Mouse (Mus musculus): Measurements from ENCODE around the gene Vegfd.
A peak's percentile ranks its signal among the peaks of the same experiment; 100 is the strongest.

Vegfd gene

DNA sequence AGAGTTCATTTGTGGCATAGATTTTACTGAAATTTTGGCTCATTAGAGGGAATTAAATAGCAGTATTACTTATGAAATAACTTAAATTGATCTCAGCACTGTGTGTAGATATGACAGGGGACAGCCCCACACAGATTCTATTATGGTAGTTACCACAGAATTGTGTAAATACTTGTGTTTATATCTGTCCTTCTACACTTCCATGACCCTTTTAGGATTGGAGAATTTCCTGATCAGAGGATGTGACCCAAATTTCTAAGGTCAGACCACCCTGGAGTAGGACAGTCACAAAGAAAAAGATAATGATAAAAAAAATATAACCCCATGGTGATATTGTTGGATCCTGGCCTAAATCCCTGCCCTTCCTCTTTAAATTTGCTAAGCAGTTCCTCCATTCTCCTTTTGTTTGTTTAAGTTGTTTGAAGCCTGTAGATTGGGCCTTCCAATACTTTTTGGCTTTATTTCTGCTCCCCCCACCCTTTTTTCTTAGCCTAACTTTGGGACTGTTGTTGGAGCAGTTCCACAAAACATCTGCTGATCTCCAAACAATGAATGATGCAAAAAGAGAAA, 32.0 kb downstream of the Vegfd start:
- H3K36me3 ChIP-seq (ENCODE audit: control insufficient read depth, insufficient read depth, low read length, poor library complexity, severe bottlenecking), result no peaks in the 10 kb centered on the region
- DNase-seq (ENCODE audit: low read depth, low spot score), result no peak

DNA sequence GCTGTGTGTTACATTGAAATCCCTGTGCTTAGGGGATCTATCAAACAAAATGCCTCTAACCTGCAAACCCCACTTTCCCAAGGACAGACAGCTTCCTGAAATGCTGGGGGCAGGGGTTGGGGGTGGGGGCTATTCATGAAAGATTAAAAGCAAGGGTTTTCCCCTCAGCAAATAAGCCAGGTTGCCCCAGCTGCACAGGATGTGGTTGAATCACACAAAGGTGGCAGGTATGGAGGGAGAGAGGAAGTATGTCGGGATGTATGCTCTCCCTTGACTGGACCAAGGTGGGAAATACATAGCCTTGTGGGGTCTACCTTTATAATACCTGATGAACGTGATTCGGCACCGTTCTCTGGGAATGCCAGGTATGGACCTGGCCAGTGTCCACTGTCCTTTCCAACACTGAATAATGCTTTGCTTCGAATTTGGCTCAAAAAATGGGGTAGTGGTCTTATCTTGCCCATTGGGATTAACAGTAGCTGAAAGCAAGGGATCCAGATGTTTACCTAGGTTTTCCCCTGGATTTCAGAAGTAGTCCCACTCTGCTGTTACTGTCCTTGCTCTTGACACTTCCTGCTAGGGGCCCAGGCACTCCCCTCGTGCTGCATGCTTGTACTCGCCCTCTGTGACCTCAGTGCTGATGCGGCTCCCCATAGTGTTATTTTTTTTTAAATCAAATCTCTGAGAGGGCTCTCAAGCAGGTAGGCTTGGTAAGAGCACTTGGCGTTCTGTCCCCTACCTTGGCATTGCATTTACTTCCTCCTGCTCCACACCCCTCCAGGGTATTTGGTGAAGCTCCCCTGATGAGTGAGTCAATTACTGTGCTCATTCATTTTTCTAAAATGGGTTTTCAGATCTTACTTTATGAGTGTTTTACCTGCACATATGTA, 33.2 kb downstream of the Vegfd start:
- no peaks in the 10 kb centered on the region for H3K27me3 ChIP-seq (ENCODE audit: control insufficient read depth, insufficient read depth, low read length, poor library complexity, severe bottlenecking)
- peak; percentile 2 for DNase-seq (ENCODE audit: low read depth, low spot score)
- no peaks in the 10 kb centered on the region for H3K36me3 ChIP-seq (ENCODE audit: control insufficient read depth, insufficient read depth, low read length, poor library complexity, severe bottlenecking)

More for the DNA sequence above, 32.0 kb downstream of the Vegfd start:
- H3K27me3 ChIP-seq (ENCODE audit: control insufficient read depth, insufficient read depth, low read length, poor library complexity, severe bottlenecking), result no peaks in the 10 kb centered on the region

DNA sequence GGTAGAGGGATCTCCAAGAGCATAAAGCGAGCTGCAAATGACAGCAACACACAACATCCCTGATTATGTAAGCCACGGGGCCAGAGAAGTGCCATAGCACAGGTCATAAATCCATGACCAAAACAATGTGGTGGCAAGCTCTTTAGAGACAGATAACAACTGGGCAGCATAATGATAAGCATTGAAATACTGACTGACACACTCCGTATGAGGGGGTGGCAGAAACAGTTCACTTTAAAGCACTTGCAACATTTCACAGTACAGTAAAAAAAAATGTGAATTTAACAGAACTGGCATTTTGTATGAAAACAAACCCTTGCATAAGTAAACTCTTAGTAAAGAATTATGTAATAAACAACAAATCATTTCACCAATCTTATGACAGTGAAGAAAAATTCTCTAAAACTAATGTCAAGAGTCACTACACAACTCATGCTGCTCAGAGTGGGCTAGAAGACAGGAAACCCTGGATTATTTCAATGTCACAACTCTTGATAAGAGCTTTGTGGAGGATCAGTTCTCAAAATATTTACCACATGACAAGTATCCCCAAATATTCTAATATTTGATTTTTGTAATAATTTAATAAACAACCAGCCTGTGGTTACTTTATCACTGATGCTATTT, 35.2 kb downstream of the Vegfd start:
- no peaks in the 10 kb centered on the region for H3K36me3 ChIP-seq (ENCODE audit: control insufficient read depth, insufficient read depth, low read length, poor library complexity, severe bottlenecking)

DNA sequence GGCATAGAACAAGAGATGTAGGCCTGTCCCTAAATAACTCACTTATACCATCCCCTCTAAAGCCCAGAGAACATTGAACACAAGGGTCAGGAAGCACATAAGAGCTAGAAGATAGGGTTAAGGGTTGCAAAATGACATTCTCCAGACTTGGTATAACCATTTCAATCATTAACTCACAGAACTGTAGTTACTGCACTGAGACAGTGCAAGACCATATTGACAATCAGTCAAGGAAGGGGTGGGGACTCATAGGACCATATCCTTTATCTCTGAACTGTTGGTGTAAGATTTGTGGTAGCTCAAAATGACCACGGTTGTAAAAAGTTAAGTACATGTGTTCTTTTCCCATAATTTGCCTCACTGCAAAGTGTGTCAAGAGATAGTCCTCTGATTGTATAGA, 37.4 kb downstream of the Vegfd start:
- Histone ChIP-seq H3K36me3 (ENCODE audit: control insufficient read depth, insufficient read depth, low read length, poor library complexity, severe bottlenecking) (no peaks in the 10 kb centered on the region), H3K27me3 (ENCODE audit: control insufficient read depth, insufficient read depth, low read length, poor library complexity, severe bottlenecking) (no peaks in the 10 kb centered on the region)
- DNase-seq (ENCODE audit: low read depth, low spot score), result no peak

More for the DNA sequence above, 35.2 kb downstream of the Vegfd start:
- no peak for DNase-seq (ENCODE audit: low read depth, low spot score)
- no peaks in the 10 kb centered on the region for H3K27me3 ChIP-seq (ENCODE audit: control insufficient read depth, insufficient read depth, low read length, poor library complexity, severe bottlenecking)

DNA sequence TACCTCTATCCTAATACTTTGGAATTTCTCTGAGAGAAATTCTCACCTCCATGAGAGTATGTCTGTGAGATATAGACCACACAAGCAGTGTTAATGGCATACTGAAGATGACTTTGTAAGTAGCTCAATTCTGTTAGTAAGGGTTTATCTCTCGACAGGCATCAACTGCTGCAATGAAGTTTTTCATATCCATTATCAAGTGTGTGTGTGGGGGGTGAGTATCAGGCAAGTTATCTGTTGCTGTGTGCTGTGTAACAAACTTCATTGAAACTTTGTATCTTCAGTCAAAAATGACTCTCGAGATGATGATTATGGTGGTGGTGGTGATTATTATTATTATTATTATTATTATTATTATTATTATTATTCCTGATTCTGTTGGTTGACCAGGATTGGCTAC, 43.6 kb downstream of the Vegfd start:
- no peak for DNase-seq (ENCODE audit: low read depth, low spot score)
- no peaks in the 10 kb centered on the region for H3K36me3 ChIP-seq (ENCODE audit: control insufficient read depth, insufficient read depth, low read length, poor library complexity, severe bottlenecking)
- no peaks in the 10 kb centered on the region for H3K27me3 ChIP-seq (ENCODE audit: control insufficient read depth, insufficient read depth, low read length, poor library complexity, severe bottlenecking)

DNA sequence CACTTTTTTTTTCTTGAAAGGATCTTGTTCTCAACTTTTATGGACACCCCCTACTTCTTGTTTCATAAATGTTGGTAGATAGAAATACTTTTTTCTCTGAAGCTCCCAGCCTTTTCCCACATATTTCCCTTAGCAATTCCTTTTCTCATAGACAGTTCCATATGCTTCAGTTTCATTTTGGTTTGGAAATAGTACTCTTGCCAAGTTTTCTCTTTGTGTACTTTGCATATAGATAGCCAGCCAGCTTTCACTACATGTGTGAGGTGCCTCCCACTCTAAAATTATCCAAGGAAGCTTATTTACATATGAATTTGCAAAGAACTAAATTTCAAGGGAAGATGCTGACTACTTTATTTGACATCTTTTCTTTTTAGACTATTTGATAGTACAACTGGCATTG, 44.8 kb downstream of the Vegfd start:
- DNase-seq (ENCODE audit: low read depth, low spot score), result no peak

DNA sequence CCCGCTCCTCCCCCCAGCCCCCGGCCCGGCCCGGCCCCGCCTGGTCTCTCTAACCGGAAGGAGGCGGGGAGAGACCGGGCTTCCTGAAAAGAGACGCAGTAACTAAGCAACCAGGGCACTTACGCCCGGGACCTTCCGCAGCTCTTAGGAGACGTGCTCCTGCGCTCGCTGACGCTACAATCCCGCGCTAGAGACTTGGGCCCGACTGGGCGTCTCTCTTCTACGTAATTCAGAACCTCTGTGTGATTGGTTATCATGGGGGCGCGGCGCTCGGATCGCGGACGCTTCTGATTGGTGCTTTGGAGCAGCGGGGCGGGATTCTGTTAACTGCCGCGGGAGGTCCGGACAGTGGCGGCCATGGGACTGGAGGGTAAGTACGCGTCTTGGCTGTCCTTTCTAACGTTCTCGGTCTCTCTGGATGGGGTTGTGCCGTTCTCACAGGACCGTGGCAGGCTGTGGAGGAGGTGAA, 46.3 kb downstream of the Vegfd start, which contains the start of gene Piga:
TSS of gene Piga (plus strand) at position 317 of the 469 bp plus-strand sequence.
- peak; percentile 96 for DNase-seq (ENCODE audit: low read depth, low spot score)
- Histone ChIP-seq H3K36me3 (ENCODE audit: control insufficient read depth, insufficient read depth, low read length, poor library complexity, severe bottlenecking) (no peaks in the 10 kb centered on the region), H3K27me3 (ENCODE audit: control insufficient read depth, insufficient read depth, low read length, poor library complexity, severe bottlenecking) (no peaks in the 10 kb centered on the region)

More for the DNA sequence above, 44.8 kb downstream of the Vegfd start:
- no peaks in the 10 kb centered on the region for H3K27me3 ChIP-seq (ENCODE audit: control insufficient read depth, insufficient read depth, low read length, poor library complexity, severe bottlenecking)
- no peaks in the 10 kb centered on the region for H3K36me3 ChIP-seq (ENCODE audit: control insufficient read depth, insufficient read depth, low read length, poor library complexity, severe bottlenecking)

DNA sequence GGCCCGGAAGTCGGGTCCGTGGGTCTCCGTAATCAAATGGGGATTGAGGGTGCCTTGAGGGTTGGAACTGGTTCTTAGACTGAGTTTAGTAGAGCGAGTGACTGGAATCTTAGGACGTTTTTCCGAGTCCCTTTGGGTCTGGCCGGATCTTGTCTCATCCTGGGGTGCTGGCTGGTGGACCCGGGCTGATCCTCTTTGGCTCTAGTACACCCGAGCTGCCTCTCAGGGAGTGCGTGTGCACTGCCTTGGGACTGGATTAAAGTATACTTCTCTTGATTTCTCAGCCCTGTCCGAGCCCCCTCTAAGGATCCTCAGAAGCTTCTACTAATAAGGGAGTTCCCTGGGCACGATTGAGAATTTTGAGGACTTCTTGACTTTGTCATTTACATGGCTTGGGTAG, 46.8 kb downstream of the Vegfd start:
- Histone ChIP-seq H3K27me3 (ENCODE audit: control insufficient read depth, insufficient read depth, low read length, poor library complexity, severe bottlenecking) (no peaks in the 10 kb centered on the region), H3K36me3 (ENCODE audit: control insufficient read depth, insufficient read depth, low read length, poor library complexity, severe bottlenecking) (no peaks in the 10 kb centered on the region)
- no peak for DNase-seq (ENCODE audit: low read depth, low spot score)

DNA sequence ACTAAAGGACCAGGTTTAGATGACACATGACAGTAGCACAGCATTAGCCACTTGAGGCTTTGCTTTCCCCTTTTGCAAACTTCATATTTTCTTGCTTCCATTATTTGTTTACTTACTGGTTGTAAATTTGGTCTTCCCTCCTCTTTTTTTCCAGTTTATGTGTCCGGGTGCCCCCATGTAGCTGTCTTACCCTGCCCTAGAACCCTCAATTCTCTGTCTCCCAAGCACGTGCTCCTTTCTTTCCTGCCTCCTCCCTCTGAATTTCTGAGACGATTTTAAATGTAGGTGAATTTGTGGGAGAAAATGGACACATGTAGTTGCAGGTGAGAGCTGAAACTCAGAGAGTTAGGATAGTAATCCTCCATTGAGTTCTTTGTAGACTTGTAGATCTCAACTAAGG, 47.3 kb downstream of the Vegfd start:
- no peak for DNase-seq (ENCODE audit: low read depth, low spot score)
- no peaks in the 10 kb centered on the region for H3K36me3 ChIP-seq (ENCODE audit: control insufficient read depth, insufficient read depth, low read length, poor library complexity, severe bottlenecking)
- no peaks in the 10 kb centered on the region for H3K27me3 ChIP-seq (ENCODE audit: control insufficient read depth, insufficient read depth, low read length, poor library complexity, severe bottlenecking)

DNA sequence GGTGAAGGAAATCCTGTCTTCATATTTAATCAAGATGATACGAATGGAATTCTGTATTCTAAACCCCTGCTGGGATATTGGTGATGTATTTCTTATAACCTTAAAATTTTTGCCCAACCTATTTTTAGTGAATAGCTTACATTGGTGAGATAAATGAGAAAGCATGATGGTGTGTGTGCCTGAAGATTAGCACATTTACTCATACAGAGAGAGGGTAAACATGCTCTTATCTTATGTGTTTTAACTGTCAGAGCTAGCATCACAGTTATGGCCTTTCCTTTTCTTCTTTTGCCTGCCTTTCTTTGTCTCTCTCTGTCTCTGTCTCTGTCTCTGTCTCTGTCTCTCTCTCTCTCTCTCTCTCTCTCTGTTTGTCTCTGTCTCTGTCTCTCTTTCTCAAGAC, 51.6 kb downstream of the Vegfd start:
- Histone ChIP-seq H3K36me3 (ENCODE audit: control insufficient read depth, insufficient read depth, low read length, poor library complexity, severe bottlenecking) (no peaks in the 10 kb centered on the region), H3K27me3 (ENCODE audit: control insufficient read depth, insufficient read depth, low read length, poor library complexity, severe bottlenecking) (no peaks in the 10 kb centered on the region)
- DNase-seq (ENCODE audit: low read depth, low spot score), result no peak

DNA sequence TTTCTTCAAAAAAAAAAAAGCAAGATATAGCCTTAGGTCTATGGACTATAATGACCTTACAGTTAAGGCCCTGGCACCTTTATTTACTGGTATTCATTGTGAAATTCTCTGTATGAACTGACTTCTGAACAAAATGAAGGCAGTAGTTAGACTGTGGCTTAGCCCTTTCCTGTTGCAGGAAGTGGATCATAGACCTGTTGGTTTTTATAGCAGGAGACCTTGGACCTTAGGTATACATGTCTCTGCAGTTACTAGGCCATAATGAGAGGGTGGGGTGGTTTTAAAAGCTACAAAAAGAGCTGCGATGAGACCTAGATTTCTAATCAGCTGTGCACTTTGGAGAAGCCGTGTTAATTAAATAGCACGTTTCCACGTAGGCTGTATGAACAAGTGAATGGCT, 54.1 kb downstream of the Vegfd start:
- no peaks in the 10 kb centered on the region for H3K36me3 ChIP-seq (ENCODE audit: control insufficient read depth, insufficient read depth, low read length, poor library complexity, severe bottlenecking)
- no peak for DNase-seq (ENCODE audit: low read depth, low spot score)
- no peaks in the 10 kb centered on the region for H3K27me3 ChIP-seq (ENCODE audit: control insufficient read depth, insufficient read depth, low read length, poor library complexity, severe bottlenecking)

DNA sequence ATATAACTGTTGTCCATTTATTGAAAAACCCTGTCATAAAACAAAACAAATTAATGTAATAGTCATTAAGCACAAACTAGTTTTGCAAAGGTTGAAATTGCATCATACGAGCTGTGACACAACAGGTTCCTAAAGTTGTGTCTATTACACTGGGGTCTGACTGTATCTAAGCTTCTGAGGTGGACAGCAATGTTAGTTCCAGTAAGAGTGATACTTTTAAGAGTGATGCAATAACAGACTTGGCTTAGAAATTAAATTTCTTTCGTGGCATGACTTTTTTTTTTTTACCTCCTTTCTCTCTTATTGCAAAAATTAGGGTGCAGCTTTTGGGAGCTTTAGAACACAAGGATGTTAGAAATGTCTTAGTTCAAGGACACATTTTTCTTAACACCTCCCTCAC, 55.0 kb downstream of the Vegfd start:
- DNase-seq (ENCODE audit: low read depth, low spot score), result no peak
- H3K36me3 ChIP-seq (ENCODE audit: control insufficient read depth, insufficient read depth, low read length, poor library complexity, severe bottlenecking), result no peaks in the 10 kb centered on the region
- no peaks in the 10 kb centered on the region for H3K27me3 ChIP-seq (ENCODE audit: control insufficient read depth, insufficient read depth, low read length, poor library complexity, severe bottlenecking)

DNA sequence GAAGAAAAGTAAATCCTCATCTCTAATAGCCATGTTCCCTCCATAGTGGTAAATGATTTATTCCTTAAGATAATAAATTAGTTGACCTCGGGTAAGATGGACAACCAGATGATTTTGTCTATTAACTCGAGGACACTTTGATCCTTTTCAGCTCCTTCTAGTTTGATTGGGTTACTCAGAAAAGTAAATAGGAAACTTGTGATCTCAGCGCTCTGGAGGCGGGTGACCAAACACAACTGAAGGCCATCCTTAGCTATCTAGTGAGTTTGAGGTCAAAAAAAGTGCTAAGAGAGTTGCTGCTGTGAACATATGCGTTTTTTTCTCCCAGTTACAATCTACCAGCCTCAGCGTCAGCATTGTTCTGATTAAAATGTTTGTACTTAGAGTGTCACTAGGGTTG, 57.4 kb downstream of the Vegfd start:
- Histone ChIP-seq H3K27me3 (ENCODE audit: control insufficient read depth, insufficient read depth, low read length, poor library complexity, severe bottlenecking) (no peaks in the 10 kb centered on the region), H3K36me3 (ENCODE audit: control insufficient read depth, insufficient read depth, low read length, poor library complexity, severe bottlenecking) (no peaks in the 10 kb centered on the region)
- DNase-seq (ENCODE audit: low read depth, low spot score), result no peak

DNA sequence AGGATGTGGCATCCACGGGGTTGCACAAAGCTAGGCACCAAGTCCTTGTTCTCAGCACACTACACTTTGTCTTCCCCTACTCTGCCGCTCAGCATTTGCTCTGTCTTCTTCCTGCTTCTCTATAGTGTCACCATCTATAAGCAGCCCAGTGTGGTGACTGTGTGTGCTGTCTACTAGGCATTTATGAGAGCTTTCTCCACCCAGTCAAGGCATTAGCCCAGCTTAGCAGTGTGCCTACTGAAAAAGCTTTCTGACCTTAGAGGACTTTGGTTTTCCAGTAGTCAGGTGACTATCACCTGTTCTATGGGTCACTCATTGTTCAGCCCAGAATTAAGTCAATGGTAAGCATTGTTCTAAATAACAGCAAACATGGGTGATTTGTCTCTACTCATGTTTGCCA, 58.0 kb downstream of the Vegfd start:
- no peak for DNase-seq (ENCODE audit: low read depth, low spot score)
- no peaks in the 10 kb centered on the region for H3K36me3 ChIP-seq (ENCODE audit: control insufficient read depth, insufficient read depth, low read length, poor library complexity, severe bottlenecking)
- no peaks in the 10 kb centered on the region for H3K27me3 ChIP-seq (ENCODE audit: control insufficient read depth, insufficient read depth, low read length, poor library complexity, severe bottlenecking)

DNA sequence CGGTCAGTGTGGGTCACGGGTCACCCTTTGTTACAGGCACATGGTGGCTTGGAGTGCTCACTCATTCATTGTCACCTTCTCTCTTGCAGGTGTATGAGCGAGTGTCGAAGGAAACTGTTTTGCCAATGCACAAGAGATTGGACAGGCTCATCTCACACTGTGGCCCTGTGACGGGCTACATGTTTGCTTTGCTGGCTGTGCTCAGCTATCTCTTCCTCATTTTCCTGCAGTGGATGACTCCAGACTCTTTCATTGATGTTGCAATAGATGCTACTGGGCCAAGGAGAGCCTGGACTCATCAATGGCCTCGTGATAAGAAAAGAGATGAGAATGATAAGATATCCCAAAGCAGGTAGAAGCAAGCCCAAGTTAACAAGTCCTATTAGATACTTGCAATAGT, 58.4 kb downstream of the Vegfd start:
- no peaks in the 10 kb centered on the region for H3K27me3 ChIP-seq (ENCODE audit: control insufficient read depth, insufficient read depth, low read length, poor library complexity, severe bottlenecking)
- no peak for DNase-seq (ENCODE audit: low read depth, low spot score)
- H3K36me3 ChIP-seq (ENCODE audit: control insufficient read depth, insufficient read depth, low read length, poor library complexity, severe bottlenecking), result no peaks in the 10 kb centered on the region

All from splenic B cell, adult 2 months (primary cell).